Mouse (Mus musculus) liver, adult 10 weeks (tissue): ENCODE data around the gene Fgf15. TPM values are rescaled to one million over a fixed set of nuclear protein-coding genes. Genes with fewer than 3 reads are reported as not detected.

Experiments used
- polyA plus RNA-seq: library from polyadenylated mRNA; stranded (reverse); fragments of 350-450 nt; fragmentation: Illumina TruSeq; extraction: RNeasy Lipid Tissue Mini Kit (QIAGEN cat#74804); gene quantifications from one replicate; pipeline ENCODE4 v1.2.3, GENCODE M21; 2014; ENCODE audit warnings: low read depth, low replicate concordance

The Fgf15 gene
- not detected for polyA plus RNA-seq

DNA sequence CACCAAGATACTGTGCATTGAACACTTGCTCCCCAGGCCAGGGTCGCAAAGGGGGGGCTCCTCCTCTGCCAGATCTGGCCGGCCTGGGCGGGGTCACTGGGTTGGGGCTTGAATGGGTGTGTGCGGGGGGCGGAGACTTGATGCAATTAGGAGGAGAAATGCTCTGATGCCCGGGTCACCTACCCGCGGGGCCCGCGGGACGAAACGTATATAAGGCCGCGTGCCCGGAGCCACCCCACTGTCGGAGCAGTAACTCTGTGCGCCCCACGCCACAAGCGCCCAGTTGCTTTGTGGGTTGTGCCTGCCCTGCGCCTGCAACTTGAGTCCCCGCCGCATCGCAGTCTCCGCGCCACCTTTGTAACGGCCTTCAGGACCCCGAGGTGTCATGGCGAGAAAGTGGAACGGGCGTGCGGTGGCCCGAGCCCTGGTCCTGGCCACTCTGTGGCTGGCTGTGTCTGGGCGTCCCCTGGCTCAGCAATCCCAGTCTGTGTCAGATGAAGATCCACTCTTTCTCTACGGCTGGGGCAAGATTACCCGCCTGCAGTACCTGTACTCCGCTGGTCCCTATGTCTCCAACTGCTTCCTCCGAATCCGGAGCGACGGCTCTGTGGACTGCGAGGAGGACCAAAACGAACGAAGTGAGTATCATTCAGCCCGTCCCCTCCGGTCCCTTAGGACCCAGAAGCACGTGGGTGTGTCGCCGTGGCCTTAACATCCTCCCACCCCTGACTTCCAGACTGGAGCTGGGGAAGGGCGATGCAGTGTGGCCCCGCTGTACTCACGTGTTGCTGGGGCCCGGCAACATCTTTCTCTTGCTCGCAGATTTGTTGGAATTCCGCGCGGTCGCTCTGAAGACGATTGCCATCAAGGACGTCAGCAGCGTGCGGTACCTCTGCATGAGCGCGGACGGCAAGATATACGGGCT, at the start of gene Fgf15:
Gene Fgf15, plus strand, starts transcription at position 238 of the 925 bp plus-strand sequence.

DNA sequence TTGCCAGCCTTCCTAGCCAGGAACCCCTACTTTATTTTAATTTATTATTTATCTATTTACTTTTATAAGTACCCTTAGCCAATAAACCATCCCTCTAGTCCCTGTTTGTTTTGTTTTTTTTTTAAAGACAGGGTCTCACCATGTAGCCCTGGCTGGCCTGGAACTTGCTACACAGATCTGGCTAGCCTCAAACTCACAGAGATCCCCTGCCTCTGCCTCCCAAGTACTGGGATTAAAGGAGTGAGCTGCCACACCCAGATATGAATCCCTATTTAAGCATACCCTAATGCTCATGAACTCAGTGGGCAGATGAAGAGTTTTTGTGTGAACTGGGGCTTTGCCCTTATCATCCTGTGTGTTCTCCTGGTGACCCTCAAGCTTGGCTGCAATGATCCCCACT, 49.3 kb upstream of the Fgf15 start, which contains the start of gene Fgf4:
Gene Fgf4, plus strand, starts transcription at position 301 of the 400 bp plus-strand sequence.

DNA sequence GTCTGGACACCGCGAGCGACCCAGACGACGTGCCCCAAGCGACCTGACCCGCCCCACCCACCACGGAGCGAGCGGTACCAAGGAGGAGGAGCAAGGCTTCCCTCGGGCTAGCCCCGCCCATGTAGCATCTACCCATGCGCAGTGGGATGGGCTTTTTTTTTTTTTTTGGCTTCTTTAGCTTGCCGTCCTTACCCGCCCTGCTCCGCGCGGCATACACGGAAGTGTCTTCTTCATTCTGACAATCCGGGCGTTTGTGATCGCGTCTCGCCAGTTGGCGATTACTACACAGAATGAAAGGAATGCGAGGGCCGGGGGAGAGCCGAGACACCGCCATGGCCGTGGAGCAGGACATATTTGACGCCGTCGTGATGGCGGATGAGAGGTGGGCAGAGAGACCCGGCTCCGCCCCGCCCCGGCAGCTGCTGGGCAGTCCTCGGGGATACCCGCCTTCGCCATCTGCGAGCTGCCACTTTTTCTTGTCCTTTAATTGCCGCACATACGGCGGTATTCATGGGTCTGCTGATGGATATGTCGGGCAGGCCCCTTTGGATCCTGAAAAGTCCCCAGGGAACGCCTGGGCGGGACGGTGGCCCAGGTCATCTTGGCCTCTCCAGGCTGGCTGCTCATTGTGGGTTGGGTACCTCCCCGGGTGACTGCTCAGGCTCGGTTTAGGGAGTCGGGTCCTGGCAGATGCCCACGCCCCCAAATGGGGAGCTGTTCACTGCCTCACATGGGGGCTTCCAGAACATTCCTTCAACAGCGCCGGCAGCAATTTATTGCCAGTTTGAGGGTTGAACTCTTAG, 18.8 kb downstream of the Fgf15 start, which contains the start of gene LTO1:
Gene LTO1, plus strand, starts transcription at position 153 of the 803 bp plus-strand sequence.

DNA sequence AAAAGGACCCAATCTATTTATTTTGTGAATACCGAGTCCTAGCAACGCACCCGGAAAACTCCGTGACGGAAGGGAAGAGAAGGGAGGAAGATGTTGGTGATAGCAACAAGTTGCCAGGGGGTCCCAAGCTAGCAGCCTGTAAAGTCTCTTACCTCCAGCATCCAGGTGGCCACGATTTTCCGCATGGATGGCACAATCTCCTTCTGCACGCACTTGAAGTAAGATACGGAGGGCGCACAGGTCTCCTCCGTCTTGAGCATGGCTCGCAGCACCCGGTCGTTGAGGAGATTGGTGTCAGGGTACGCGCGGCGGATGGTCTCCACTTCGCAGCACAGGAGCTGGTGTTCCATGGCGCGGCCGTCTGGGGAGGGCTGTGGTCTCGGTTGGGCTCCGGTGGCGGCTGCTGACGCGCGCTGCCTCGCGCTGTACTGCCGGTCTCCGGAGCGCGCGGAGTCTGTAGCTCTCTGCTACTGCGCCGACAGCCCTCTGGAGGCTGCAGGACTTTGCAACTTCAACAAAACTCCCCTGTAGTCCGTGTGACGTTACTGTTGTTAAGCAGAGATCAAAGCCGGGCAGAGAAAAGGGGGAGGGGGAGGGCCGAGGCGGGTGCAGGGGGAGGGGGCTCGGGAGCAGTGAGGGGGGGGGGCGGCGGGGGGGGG, 43.1 kb downstream of the Fgf15 start, which contains the start of gene Ccnd1:
Gene Ccnd1, minus strand, starts transcription at position 582 of the 659 bp plus-strand sequence.

Other genes with a start within 250 kb of the Fgf15 start
- gene Ano1, start 144.6 kb upstream of the Fgf15 start, polyA plus RNA-seq = 1.1 TPM
- gene Fgf3, start 58.4 kb upstream of the Fgf15 start, polyA plus RNA-seq = not detected
- not detected for gene Fgf4, start 49.2 kb upstream of the Fgf15 start, polyA plus RNA-seq
- gene LTO1, start 18.6 kb downstream of the Fgf15 start, polyA plus RNA-seq = 4.1 TPM
- gene Ccnd1, start 43.4 kb downstream of the Fgf15 start, polyA plus RNA-seq = 27.4 TPM